Comparison of ENCODE assay signal across 16 mouse cellular contexts in genomic region chr13:21903500-21903899, GRCm38 (mm10). TPM values are rescaled to one million over a fixed set of nuclear protein-coding genes. Genes with fewer than 3 reads are reported as not detected.
"Had no signal": no experiment of that assay in that cellular context is flagged by ENCODE, and none has a peak within 500 bp of the region (broad histone marks: within the 10 kb centered on the region; RNA-seq: fewer than 3 reads in every experiment).

No protein-coding gene starts in this region.

- H3K27me3 ChIP-seq: kidney, embryonic 15.5 days; liver, embryonic 15.5 days; neural tube, embryonic 13.5 days had no signal

- H3K4me1 ChIP-seq: midbrain, embryonic 13.5 days; neural tube, embryonic 13.5 days had no signal

- H3K9me3 ChIP-seq: kidney, embryonic 15.5 days; liver, embryonic 15.5 days; midbrain, embryonic 13.5 days; neural tube, embryonic 13.5 days had no signal

- H3K4me3 ChIP-seq: kidney, embryonic 15.5 days; liver, embryonic 15.5 days; midbrain, embryonic 13.5 days; neural tube, embryonic 13.5 days had no signal

- H3K36me3 ChIP-seq: kidney, embryonic 15.5 days; liver, embryonic 15.5 days; midbrain, embryonic 13.5 days; neural tube, embryonic 13.5 days had no signal

- H3K27ac ChIP-seq: kidney, embryonic 15.5 days; liver, embryonic 15.5 days; midbrain, embryonic 13.5 days; neural tube, embryonic 13.5 days had no signal

- DNase-seq: kidney, adult 2 months; kidney, postnatal 14 days; lung, adult 2 months; lung, postnatal 36 days; right cerebral cortex, adult 18-20 months; right cerebral cortex, postnatal 25 days; thymus, adult 2 months; thymus, postnatal 25 days had no signal

- H3K4me2 ChIP-seq: kidney, embryonic 15.5 days; liver, embryonic 11.5 days; liver, embryonic 15.5 days; midbrain, embryonic 13.5 days; neural tube, embryonic 13.5 days had no signal

- H3K9ac ChIP-seq: kidney, embryonic 15.5 days; liver, embryonic 15.5 days; midbrain, embryonic 13.5 days; neural tube, embryonic 13.5 days had no signal

- ATAC-seq: intestine, embryonic 16.5 days; lung, postnatal 0 days; midbrain, embryonic 13.5 days had no signal

RNA-seq across cellular contexts. Expression of gene Zfp184, which starts 41.4 kb away (rescaled TPM):
- total RNA-seq: monocyte, adult 5-6 weeks had no signal
